Mouse (Mus musculus) cortical plate, adult 2 months (tissue): ENCODE results near the gene Rinl. TPM values are rescaled to one million over a fixed set of nuclear protein-coding genes. Genes with fewer than 3 reads are reported as not detected.

Experiments
- H3K27ac ChIP-seq: fragments of 200-500 bp; 2 replicates; pipeline ENCODE4 v1.5.1; 2012; ENCODE audit warnings: low read length, control low read depth, inconsistent platforms; ENCODE audit not compliant: insufficient read depth
- H3K4me1 ChIP-seq: fragments of 200-500 bp; 2 replicates; pipeline ENCODE4 v1.6.1; 2011; ENCODE audit warnings: low read length; ENCODE audit not compliant: control insufficient read depth, insufficient read depth
- H3K4me3 ChIP-seq: fragments of 200-500 bp; 2 replicates; pipeline ENCODE4 v1.5.1; 2011; ENCODE audit warnings: mild to moderate bottlenecking, low read length, control low read depth; ENCODE audit not compliant: insufficient read depth
- CTCF ChIP-seq: fragments of 200-500 bp; IDR thresholded peaks from 2 replicates; pipeline ENCODE4 v1.5.1; 2011; ENCODE audit warnings: mild to moderate bottlenecking, control low read depth, low read length; ENCODE audit not compliant: insufficient read depth; ENCODE audit errors: extremely low read depth
- POLR2A ChIP-seq: fragments of 200-500 bp; IDR thresholded peaks from 2 replicates; pipeline ENCODE4 v1.6.1; 2011; ENCODE audit warnings: mild to moderate bottlenecking, low read length, control low read depth; ENCODE audit not compliant: insufficient read depth; ENCODE audit errors: extremely low read depth
- polyA plus RNA-seq: library from polyadenylated mRNA; depleted of rRNA; stranded (reverse); fragments of >200 nt; gene quantifications from 2 replicates; pipeline ENCODE4 v1.2.3, GENCODE M21; 2012

The Rinl gene
- polyA plus RNA-seq, 1 experiment, result 2.3 TPM

DNA sequence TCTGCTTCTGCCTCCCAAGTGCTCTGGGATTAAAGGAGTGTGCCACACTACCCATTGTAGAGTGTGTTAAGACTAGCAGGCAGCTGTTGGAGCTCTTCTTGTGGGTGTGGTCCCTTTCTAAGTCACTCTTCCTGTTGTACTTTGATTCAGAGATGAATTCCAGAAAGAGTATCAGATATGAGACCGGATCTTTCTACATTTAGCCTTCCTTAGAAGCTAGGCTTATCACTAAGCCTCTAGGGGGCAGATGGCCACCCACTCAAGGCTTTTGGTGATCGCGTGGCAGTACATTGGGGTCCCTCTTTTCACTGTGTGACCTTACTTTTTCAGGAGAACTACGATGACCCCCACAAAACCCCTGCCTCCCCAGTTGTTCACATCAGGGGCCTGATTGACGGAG is 24.2 kb downstream of the Rinl start:
- H3K4me3 ChIP-seq, result peak overlapping the region; percentile 55; the same call in 1 of the 2 replicates
- H3K27ac ChIP-seq, result no peak overlapping the region
- TF ChIP-seq CTCF, result no peak
- TF ChIP-seq POLR2A, result no peak
- peaks cover 10% of the 10 kb centered on the region for H3K4me1 ChIP-seq

DNA sequence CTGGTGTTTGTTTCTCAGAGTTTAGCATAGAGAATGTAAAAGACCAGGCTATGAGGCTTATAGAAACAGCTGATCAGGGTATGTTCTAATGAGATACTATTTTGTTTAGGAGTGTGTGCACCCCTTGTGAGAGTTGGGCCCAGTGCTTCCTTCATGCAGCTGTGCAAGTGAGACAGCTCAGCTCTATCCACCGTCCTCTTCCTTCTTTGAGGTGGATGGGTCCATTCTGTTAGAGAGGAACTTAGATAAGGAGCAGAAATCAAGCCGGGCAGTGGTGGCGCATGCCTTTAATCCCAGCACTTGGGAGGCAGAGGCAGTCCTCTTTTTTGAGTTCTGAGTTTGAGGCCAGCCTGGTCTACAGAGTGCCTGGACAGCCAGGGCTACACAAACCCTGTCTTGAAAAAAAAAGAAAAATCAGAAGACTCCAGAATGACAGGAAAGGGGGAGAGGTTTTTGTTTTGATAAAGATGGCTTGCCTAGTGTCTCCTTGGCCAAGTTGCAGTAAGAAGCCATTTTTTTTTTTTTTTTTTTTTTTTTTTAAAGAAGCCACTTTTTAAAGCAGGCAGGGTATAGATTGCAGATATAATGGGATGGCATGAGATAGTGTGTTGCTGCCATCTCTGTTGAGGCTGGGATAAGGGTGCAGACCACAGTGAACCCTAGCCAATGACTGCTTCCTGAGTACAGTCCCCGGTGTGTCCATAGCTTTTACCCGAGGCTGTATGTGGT is 25.7 kb downstream of the Rinl start:
- Histone ChIP-seq H3K4me3 (no peak overlapping the region), H3K27ac (no peak overlapping the region), H3K4me1 (peaks cover 7% of the 10 kb centered on the region)
- TF ChIP-seq CTCF, result no peak

GRCm38 (mm10) chr7:28815230-28815629 is 26.5 kb downstream of the Rinl start:
- Histone ChIP-seq H3K27ac (no peak overlapping the region), H3K4me1 (peaks cover 8% of the 10 kb centered on the region), H3K4me3 (no peak overlapping the region)
- TF ChIP-seq CTCF (no peak), POLR2A (no peak)

DNA sequence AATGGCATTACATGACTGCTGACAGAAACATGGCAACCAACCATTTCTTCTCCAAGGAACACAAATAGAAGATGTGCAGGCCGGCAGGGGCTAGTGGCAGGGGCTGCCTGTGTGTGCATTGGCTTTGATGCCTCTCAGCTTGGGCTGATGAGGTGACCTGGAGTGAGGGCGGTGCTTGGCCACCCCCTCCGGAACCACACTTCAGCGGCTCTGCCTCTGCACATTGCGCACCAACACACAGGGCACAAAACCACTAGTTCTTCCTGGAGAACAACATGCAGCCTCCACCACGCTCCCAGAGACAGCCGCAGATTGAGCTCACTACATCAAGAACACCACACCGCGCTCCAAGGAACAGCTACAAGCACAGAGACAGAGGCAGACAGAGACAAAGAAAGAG is 27.4 kb downstream of the Rinl start:
- TF ChIP-seq POLR2A, result no peak
- Histone ChIP-seq H3K4me1 (peaks cover 15% of the 10 kb centered on the region), H3K27ac (no peak overlapping the region), H3K4me3 (no peak overlapping the region)

GRCm38 (mm10) chr7:28816920-28817319 is 28.2 kb downstream of the Rinl start:
- Histone ChIP-seq H3K4me1 (peaks cover 17% of the 10 kb centered on the region), H3K4me3 (no peak overlapping the region), H3K27ac (no peak overlapping the region)
- no peak for TF ChIP-seq POLR2A
- TF ChIP-seq CTCF, result no peak

- Histone ChIP-seq H3K4me1 (peaks cover 15% of the 10 kb centered on the region), H3K4me3 (no peak overlapping the region), H3K27ac (no peak overlapping the region)
- no peak for TF ChIP-seq CTCF
- TF ChIP-seq POLR2A, result no peak
Measured at GRCm38 (mm10) chr7:28817524-28817923, 28.8 kb downstream of the Rinl start.

GRCm38 (mm10) chr7:28817957-28818356 is 29.2 kb downstream of the Rinl start:
- H3K4me1 ChIP-seq, result peaks cover 14% of the 10 kb centered on the region
- no peak overlapping the region for H3K27ac ChIP-seq
- no peak for TF ChIP-seq CTCF
- no peak overlapping the region for H3K4me3 ChIP-seq

DNA sequence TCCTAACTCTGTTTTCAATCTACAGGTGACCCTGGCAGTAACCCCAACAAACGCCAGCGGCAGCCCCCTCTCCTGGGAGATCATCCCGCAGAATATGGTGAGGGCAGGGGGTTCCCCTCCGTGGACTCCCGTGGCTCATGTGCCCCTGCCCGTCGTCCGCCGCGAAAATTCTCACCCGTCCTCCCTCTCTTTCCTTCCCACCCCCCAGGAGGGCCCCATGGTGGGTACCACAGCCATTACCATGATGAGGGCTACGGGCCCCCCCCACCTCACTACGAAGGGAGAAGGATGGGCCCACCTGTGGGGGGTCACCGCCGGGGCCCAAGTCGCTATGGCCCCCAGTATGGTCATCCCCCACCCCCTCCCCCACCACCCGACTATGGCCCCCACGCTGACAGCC is 29.7 kb downstream of the Rinl start:
- Histone ChIP-seq H3K27ac (no peak overlapping the region), H3K4me1 (peaks cover 14% of the 10 kb centered on the region), H3K4me3 (no peak overlapping the region)
- TF ChIP-seq POLR2A, result no peak
- TF ChIP-seq CTCF, result no peak

DNA sequence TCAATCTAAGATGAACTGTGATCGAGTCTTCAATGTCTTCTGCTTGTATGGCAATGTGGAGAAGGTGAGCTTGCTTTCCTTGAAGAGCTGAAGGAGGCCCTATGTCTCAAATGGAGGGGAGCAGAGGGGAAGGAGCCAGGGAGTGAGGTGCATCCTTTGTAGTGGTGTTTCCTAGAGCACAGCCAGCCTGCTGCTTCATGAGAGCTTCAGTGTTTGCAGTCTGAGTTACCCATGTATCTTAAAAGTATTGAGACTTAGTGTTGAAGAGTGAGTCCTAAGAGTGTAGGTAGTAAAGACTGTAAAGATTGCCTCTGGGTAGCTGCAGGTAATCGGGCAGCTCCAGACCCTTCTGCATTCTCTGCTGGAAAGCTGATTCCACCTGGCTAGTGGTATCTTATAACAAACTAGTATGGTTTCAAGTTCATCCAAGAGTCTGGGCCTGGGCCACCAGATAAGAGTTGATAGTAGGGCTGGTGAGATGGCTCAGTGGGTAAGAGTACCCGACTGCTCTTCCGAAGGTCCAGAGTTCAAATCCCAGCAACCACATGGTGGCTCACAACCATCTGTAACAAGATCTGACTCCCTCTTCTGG is 30.2 kb downstream of the Rinl start:
- Histone ChIP-seq H3K4me1 (peaks cover 14% of the 10 kb centered on the region), H3K27ac (no peak overlapping the region), H3K4me3 (no peak overlapping the region)
- TF ChIP-seq POLR2A (no peak), CTCF (no peak)

- Histone ChIP-seq H3K27ac (0 out of 2 replicates have a peak overlapping the region, but pooled peaks have one; percentile 13), H3K4me3 (no peak overlapping the region), H3K4me1 (peaks cover 14% of the 10 kb centered on the region)
- TF ChIP-seq CTCF (no peak), POLR2A (no peak)
Measured at GRCm38 (mm10) chr7:28819571-28819970, 30.8 kb downstream of the Rinl start.
